Mouse (Mus musculus) neural tube, embryonic 12.5 days (tissue): ENCODE measurements around the gene Shisa5. TPM values are rescaled to one million over a fixed set of nuclear protein-coding genes. Genes with fewer than 3 reads are reported as not detected.

Source experiments
- ATAC-seq: fragments of 200-750 bp; cut with Nextera tagmentation; 2 replicates; pipeline ENCODE4 v1.8.0; 2017; ENCODE audit warnings: low read depth, mild to moderate bottlenecking, moderate TSS enrichment, moderate library complexity; ENCODE audit not compliant: low FRiP score
- H3K27ac ChIP-seq: fragments of 300-500 bp; sonication (generic); 2 replicates; pipeline ENCODE4 v1.5.1; 2016
- H3K27me3 ChIP-seq: fragments of 300-500 bp; sonication (generic); replicated peaks from 2 replicates; pipeline ENCODE4 v1.6.1; 2016; ENCODE audit warnings: mild to moderate bottlenecking
- H3K36me3 ChIP-seq: fragments of 300-500 bp; sonication (generic); 2 replicates; pipeline ENCODE4 v1.6.1; 2016; ENCODE audit warnings: mild to moderate bottlenecking
- H3K4me1 ChIP-seq: fragments of 300-500 bp; sonication (generic); 2 replicates; pipeline ENCODE4 v1.6.1; 2016
- H3K4me2 ChIP-seq: fragments of 300-500 bp; sonication (generic); replicated peaks from 2 replicates; pipeline ENCODE4 v1.6.1; 2016; ENCODE audit warnings: mild to moderate bottlenecking
- H3K4me3 ChIP-seq: fragments of 300-500 bp; sonication (generic); 2 replicates; pipeline ENCODE4 v1.5.1; 2016
- H3K9ac ChIP-seq: fragments of 300-500 bp; sonication (generic); 2 replicates; pipeline ENCODE4 v1.6.1; 2016; ENCODE audit warnings: mild to moderate bottlenecking
- H3K9me3 ChIP-seq: fragments of 300-500 bp; sonication (generic); 2 replicates; pipeline ENCODE4 v1.6.1; 2016; ENCODE audit warnings: mild to moderate bottlenecking
- WGBS: fragments of 180-500 bp; shearing (Covaris S2); methylation state at CpG from one replicate; pipeline ENCODE4 v1.1.7; 2016; 5-methylcytosine and 5-hydroxymethylcytosine counted together
- polyA plus RNA-seq: library from polyadenylated mRNA; unstranded; fragments of >200 nt; fragmentation: Nextera tagmentation; extraction: Ambion mirVana; gene quantifications from 2 replicates; pipeline ENCODE4 v1.2.1, GENCODE M21; 2016

The Shisa5 gene
- polyA plus RNA-seq, 1 experiment from 2014 or later: 45.0 TPM

DNA sequence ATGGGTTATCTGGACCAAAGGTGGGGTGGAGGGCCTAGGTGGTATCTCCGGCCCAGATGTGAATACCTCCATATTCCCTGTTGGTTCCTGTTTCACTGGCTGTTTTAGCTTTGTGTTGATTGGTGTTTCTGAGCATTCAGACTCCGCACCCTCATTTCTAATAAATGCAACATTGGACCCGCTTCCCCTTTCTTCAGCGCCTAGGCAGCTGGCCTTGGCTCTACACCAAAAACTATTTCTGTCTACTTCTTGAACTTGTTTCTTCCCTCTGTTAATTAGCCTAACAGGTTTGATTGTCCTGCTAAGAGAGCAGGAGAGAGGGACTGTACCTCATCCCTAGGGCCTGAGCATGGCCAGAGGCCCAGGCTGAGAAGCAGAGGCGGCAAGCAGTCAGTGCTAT, 19.2 kb downstream of the Shisa5 start:
- WGBS: 98% methylated on average over 5 of the region's 5 CpGs
- Histone ChIP-seq H3K27ac (no peak overlapping the region), H3K4me2 (no peak overlapping the region), H3K36me3 (peaks cover 47% of the 10 kb centered on the region), H3K9ac (no peak overlapping the region), H3K4me1 (peaks cover 25% of the 10 kb centered on the region), H3K27me3 (no peaks in the 10 kb centered on the region), H3K9me3 (no peaks in the 10 kb centered on the region), H3K4me3 (no peak overlapping the region)
- no peak for ATAC-seq

DNA sequence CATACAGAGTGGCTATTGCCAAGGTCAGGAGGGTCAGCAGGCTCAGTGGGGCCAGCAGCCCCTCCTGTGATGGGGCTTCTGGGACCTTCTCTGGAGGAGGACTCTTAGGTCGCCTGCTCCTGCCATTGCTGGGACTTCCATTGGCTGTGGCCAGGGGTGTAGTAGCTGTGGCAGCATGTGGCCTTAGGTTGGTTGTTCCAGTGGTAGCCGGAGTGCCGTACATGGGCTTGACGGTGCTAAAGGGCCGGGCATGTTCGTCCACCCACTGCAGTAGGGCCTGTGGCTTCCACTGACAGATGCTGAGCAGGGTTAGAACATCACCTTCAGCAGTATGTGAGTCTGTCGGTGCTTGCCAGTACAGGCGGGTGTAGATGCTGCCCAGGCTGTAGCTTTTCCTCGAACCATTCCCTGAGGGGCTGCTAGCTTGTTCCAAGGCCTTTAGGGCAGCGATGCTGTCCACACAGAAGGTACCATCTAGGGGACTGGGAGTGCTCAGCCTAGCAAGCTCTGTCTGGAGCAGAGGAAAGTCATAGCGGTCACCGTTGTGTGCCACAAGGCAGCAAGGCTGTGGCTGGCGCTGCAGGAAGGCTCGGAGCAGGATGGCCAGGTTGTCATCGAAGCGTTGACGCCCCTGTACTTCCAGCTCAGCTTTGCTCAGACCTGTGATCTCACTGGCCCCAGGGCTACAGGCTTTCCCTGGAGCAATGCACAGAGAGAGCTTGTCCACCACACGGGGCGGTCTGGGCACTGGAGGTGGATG, 19.8 kb downstream of the Shisa5 start:
- Histone ChIP-seq H3K36me3 (peaks cover 53% of the 10 kb centered on the region), H3K9me3 (no peaks in the 10 kb centered on the region), H3K4me2 (no peak overlapping the region), H3K4me1 (peaks cover 25% of the 10 kb centered on the region), H3K27ac (no peak overlapping the region), H3K9ac (0 out of 2 replicates have a peak overlapping the region, but pooled peaks have one; percentile 55), H3K4me3 (no peak overlapping the region), H3K27me3 (no peaks in the 10 kb centered on the region)
- ATAC-seq: no peak
- WGBS: 95% methylated on average over 19 of the region's 19 CpGs

DNA sequence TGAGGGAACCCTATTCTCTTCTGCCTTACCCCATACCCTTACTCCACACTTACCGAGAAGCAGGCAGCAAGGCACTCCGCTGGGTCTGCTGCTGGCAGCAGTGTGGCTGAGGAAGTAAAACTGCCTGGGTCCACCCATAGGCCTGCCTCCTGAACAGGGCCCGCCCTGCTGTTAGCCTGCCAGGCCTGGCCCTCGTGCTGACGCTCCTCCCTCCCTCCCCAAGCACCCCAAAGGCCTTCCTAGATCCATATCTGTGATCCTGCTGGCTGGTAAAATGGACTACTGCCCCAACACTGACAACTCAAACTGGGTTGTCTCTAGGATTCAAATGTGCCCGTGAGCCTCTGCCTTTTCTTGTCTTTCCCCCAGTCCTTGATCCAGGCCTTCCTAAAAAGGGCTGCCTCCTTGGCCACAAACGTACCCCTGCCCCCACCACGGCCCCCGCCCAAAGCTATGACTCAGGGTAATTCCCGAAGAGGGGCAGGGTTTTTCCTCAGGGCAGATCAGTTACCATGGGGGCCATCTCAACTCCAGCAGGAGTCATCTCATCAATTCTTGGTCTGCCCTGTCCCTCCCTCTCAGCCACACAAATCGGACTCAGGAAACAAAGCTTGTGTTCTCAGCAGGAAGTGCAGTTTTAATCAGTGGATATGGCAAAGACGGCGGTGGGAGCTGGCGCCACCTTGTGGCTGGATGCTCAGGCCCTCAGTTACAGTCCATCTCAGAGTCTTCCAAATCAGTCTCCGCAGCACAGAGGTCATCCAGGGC, 21.0 kb downstream of the Shisa5 start, which contains the start of gene Trex1:
Gene Trex1 (minus strand): TSS at position 599 of the 768 bp plus-strand sequence.
- H3K9ac ChIP-seq: peak within 1 kb of the TSS; percentile 55
- peaks cover 25% of the 10 kb centered on the region for H3K4me1 ChIP-seq
- H3K27ac ChIP-seq: peak within 1 kb of the TSS; percentile 50; the same call in 1 of the 2 replicates
- peak; percentile 48 for ATAC-seq
- no peaks in the 10 kb centered on the region for H3K27me3 ChIP-seq
- no peaks in the 10 kb centered on the region for H3K9me3 ChIP-seq
- peak within 1 kb of the TSS; percentile 56 for H3K4me2 ChIP-seq
- peak within 1 kb of the TSS; percentile 27; the same call in 1 of the 2 replicates for H3K4me3 ChIP-seq
- peaks cover 65% of the 10 kb centered on the region for H3K36me3 ChIP-seq
- 31% methylated on average over 15 of the region's 15 CpGs for WGBS

DNA sequence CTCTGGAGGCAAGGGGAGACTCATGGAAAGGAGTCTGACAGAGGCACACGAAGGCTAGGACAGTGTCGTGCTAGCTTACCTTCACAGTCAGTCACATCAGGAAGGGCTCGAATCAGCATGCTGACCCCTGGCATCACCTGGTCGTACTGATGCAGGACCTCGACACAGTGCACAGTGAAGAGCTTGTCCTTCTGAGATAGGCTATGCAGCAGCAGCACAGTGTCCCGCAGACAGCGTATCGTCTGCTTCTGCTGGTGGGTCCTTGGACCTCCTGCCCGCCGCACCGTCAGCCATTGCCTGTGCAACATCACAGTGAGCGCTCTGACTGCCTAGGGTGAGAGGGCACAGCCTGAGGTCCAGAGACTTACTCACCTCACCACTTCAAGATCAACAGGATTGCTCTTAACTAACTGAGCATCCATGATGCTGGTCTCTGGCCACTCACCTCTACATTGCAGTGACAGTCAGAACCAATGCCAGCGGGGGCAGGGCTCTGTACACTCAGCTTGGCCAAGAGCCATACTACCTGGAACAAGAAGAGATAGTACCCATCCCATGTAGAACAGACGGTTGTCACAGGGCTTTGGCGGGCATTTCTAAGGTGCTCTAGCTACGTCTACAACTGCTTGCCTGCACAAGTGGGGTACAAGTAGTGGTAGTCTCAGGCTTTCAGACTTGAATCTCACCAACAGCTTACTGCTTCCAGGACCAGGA, 22.0 kb downstream of the Shisa5 start:
- 94% methylated on average over 16 of the region's 16 CpGs for WGBS
- no peak for ATAC-seq
- H3K27ac ChIP-seq: no peak overlapping the region

DNA sequence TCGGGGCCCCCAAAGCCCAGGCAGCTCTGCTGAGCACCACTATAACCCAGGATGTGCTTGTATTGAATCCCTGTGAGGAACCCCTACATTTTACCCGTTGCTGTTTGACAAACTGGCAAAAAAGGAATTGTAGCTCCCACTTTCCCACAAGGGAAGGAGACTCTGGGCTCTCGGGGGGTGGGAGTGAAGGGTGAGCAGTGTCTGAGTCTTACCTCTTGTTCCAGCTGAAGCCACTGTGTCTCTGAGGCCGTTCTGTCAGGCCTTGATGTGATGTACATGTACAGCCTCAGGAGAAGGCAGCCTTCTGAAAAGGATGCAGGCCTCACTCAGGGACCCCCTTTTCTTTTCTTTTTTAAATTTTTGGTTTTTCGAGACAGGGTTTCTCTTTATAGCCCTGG, 22.5 kb downstream of the Shisa5 start:
- ATAC-seq: no peak
- Histone ChIP-seq H3K9ac (no peak overlapping the region), H3K4me2 (no peak overlapping the region), H3K4me3 (no peak overlapping the region), H3K4me1 (peaks cover 12% of the 10 kb centered on the region), H3K27ac (no peak overlapping the region), H3K9me3 (no peaks in the 10 kb centered on the region), H3K36me3 (peaks cover 80% of the 10 kb centered on the region), H3K27me3 (no peaks in the 10 kb centered on the region)
- 91% methylated on average over 5 of the region's 5 CpGs for WGBS

More for the DNA sequence above, 22.0 kb downstream of the Shisa5 start:
- H3K36me3 ChIP-seq: peaks cover 75% of the 10 kb centered on the region
- H3K9ac ChIP-seq: no peak overlapping the region
- no peaks in the 10 kb centered on the region for H3K27me3 ChIP-seq
- H3K9me3 ChIP-seq: no peaks in the 10 kb centered on the region
- H3K4me2 ChIP-seq: no peak overlapping the region
- H3K4me1 ChIP-seq: peaks cover 16% of the 10 kb centered on the region
- no peak overlapping the region for H3K4me3 ChIP-seq

DNA sequence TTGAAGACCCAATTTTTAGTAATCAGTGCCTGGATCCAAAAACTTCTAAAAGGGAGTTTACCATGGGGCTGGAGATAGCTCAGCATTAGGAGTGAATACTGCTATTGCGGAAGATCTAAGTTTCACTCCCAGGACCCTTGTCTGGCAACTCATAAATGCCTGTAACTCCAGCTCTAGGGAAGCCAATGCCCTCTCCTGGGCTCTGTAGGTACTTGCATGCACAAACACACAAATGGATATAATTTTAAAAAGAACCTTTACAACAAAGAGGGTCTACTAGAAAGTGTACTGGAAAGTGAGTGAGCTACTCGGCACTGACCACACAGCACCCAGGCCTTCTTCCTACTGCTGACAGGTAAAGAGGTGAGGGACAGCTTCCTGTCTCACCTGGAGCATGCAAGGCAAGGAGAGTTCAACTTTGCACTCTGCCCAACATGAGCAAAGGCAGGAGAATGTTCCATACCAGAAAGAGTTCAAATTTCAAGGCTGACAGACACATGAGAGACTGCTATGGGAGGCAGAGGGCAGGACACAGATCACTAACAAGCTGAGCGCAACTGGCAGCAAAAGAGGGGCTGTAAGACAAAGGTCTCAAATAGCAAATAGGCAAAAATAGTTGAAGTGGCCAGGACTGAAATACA, 29.9 kb downstream of the Shisa5 start:
- H3K9ac ChIP-seq: no peak overlapping the region
- WGBS: 97% methylated on average over 3 of the region's 3 CpGs
- peaks cover 83% of the 10 kb centered on the region for H3K36me3 ChIP-seq
- H3K4me1 ChIP-seq: peaks cover 10% of the 10 kb centered on the region
- H3K27ac ChIP-seq: no peak overlapping the region
- no peaks in the 10 kb centered on the region for H3K9me3 ChIP-seq
- H3K4me3 ChIP-seq: no peak overlapping the region
- H3K27me3 ChIP-seq: no peaks in the 10 kb centered on the region
- H3K4me2 ChIP-seq: no peak overlapping the region
- ATAC-seq: no peak

DNA sequence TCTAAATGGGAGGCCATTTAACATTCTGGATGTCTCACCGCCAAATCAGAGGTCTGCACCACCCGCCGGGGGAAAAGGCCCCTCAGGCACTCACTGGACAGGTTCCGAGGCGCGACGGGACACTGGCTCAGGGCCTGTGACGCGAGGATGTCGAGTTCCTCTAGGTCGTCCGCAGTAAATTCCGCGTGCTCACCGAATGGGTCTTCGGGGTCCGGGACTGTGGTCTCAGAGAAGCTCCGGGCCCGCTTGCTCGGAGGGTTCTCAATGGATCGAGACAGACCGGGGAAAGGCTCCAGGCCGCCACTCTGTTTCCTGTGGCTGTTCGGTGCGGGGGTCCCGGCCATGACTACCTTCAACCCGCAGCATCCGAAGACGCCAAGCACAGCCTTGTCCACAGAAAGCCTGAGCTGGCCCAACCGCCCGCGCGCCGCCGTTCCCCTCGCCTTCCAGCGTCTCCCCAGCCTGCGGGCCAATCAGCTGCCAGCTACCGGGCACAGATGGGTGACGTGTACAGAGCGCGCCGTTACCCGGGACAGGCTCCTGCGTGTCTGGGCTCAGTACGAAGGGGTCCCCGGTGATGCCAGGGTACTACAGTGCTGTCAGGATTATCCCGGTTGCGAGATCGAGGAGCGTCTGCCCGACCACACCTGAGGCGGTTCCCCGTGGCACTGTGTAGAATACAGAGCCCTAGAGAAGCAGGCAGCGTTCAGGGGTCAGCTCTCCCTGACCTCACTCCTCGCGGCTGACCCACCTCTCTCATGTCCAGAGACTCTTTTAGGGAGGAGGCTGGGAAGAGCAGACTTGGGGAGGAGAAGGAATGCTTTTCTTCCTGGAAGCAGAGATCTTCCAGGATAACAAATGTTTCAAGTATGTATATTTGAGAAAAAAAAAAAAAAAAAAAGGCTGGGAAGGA, 35.6 kb downstream of the Shisa5 start, which contains the start of gene Atrip:
Gene Atrip (minus strand): TSS at position 464 of the 913 bp plus-strand sequence.
- Histone ChIP-seq H3K9me3 (no peaks in the 10 kb centered on the region), H3K9ac (peak within 1 kb of the TSS; percentile 86), H3K4me3 (peak within 1 kb of the TSS; percentile 73), H3K27ac (0 out of 2 replicates have a peak within 1 kb of the TSS, but pooled peaks have one; percentile 54), H3K4me2 (peak within 1 kb of the TSS; percentile 91), H3K36me3 (peaks cover 35% of the 10 kb centered on the region), H3K4me1 (peaks cover 17% of the 10 kb centered on the region), H3K27me3 (no peaks in the 10 kb centered on the region)
- under 1% methylated on average over 57 of the region's 57 CpGs for WGBS
- peak; percentile 100 for ATAC-seq

DNA sequence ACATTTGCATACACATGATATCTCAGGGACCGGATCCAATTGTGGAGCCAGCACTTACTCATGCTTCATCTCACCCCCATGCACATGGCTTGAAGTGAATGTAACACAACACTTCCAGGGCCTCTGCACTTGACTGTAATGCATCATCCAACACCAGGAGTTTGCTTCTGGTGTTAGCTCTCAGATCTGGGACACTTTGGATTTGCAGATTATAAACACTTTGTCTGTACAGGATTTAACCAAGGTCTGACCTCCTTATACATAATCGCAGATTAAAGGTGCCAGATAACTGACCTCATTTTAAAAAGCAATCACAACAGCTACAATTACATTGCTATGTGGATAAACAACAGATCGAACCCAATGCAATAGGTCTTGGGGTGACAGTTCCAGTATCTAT, 42.2 kb downstream of the Shisa5 start:
- no peak overlapping the region for H3K27ac ChIP-seq
- no peaks in the 10 kb centered on the region for H3K27me3 ChIP-seq
- H3K4me3 ChIP-seq: no peak overlapping the region
- H3K4me1 ChIP-seq: peaks cover 26% of the 10 kb centered on the region
- no peaks in the 10 kb centered on the region for H3K9me3 ChIP-seq
- peaks cover 22% of the 10 kb centered on the region for H3K36me3 ChIP-seq
- no peak overlapping the region for H3K9ac ChIP-seq
- H3K4me2 ChIP-seq: peak overlapping the region; percentile 89; the same call in 1 of the 2 replicates
- ATAC-seq: no peak
- WGBS: 97% methylated on average over 3 of the region's 3 CpGs

DNA sequence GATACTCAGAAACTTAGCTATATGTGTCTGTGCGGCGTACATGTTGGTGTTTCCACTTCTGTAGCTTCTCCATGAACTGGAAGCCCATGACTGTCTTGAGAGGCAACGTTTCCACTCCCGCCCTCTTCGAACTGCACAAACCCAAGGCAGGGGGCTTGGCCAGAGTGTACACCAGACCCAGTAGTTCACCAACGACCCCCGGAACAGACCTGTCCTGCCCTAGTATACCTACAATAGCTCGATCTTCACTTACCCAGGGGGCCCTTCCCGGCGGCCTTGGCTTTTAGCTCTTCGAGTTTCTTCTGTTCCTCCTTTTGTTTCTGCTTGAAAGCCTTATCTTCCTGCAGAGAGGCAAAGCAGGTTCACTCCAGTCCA, 43.4 kb downstream of the Shisa5 start:
- H3K27ac ChIP-seq: peak overlapping the region; percentile 37; the same call in 1 of the 2 replicates
- peak; percentile 14; the same call in 1 of the 2 replicates for ATAC-seq
- H3K9ac ChIP-seq: peak overlapping the region; percentile 87
- peaks cover 22% of the 10 kb centered on the region for H3K36me3 ChIP-seq
- H3K27me3 ChIP-seq: no peaks in the 10 kb centered on the region
- H3K4me3 ChIP-seq: peak overlapping the region; percentile 84
- peak overlapping the region; percentile 89 for H3K4me2 ChIP-seq
- WGBS: 8% methylated on average over 11 of the region's 11 CpGs
- H3K4me1 ChIP-seq: peaks cover 26% of the 10 kb centered on the region
- H3K9me3 ChIP-seq: no peaks in the 10 kb centered on the region

DNA sequence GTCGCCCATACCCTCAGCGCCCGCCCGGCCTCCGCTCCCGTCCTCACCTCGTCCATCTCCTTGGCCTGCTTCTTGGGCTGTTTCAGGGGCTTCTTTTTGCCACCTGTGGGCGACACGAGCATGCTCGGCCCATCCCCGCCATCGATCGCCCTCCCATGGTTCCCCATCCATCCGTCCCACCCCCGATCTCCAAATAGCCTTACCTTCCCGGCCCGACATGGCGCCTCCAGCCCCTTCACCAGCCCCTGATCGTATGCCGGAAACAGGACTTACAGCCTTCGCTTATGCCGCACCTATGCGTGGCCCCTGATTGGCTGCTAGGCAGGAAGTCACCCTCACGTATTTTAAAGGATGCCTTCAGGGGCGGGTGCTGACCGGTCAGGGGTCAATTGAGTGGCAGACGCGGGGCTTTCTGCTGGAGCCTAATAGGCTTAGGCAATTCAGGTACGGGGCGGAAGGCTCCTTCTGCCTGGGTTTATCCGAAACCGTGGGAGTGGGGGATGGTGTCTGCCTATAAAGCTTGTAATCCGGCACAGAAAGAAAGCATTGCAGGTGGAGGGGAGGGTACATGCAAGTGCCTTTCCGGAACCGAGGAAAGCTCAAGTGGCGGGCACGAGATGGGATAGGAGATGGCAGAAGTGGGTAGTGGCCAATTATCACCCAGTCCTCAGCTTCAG, 43.9 kb downstream of the Shisa5 start, which contains the start of the genes Ccdc51 and Tma7:
Gene Ccdc51 (plus strand): TSS at position 370 of the 677 bp plus-strand sequence.
Gene Tma7 (minus strand): TSS at position 464 of the 677 bp plus-strand sequence.
- peak; percentile 97 for ATAC-seq
- peak within 1 kb of the TSS; percentile 84 for H3K4me3 ChIP-seq
- no peaks in the 10 kb centered on the region for H3K9me3 ChIP-seq
- H3K9ac ChIP-seq: peak within 1 kb of the TSS; percentile 87
- H3K4me1 ChIP-seq: peaks cover 26% of the 10 kb centered on the region
- H3K36me3 ChIP-seq: peaks cover 22% of the 10 kb centered on the region
- H3K27me3 ChIP-seq: no peaks in the 10 kb centered on the region
- H3K27ac ChIP-seq: peak within 1 kb of the TSS; percentile 37; the same call in 1 of the 2 replicates
- WGBS: under 1% methylated on average over 37 of the region's 37 CpGs
- H3K4me2 ChIP-seq: peak within 1 kb of the TSS; percentile 89
